Mouse (Mus musculus) E14TG2a.4 (cell line): Measurements from ENCODE around the gene Slc39a11.

Experiments used
- CTCF ChIP-seq: conservative IDR thresholded peaks from 2 replicates; pipeline ENCODE4 v1.5.1; 2014; ENCODE audit warnings: low read length
- NANOG ChIP-seq: IDR thresholded peaks from 2 replicates; pipeline ENCODE4 v1.6.1; 2014; ENCODE audit warnings: borderline replicate concordance, low read length, mixed read lengths

- TF ChIP-seq CTCF (peak; percentile 65), NANOG (no peak)
These were observed 32.6 kb downstream of the Slc39a11 start for GRCm38 (mm10) chr11:113617132-113617911.
